Mouse (Mus musculus) forebrain, postnatal 0 days (tissue): ENCODE results near the gene Trim47. TPM values are rescaled to one million over a fixed set of nuclear protein-coding genes. Genes with fewer than 3 reads are reported as not detected.
"Not testable (repeated sequence)": the region's sequence is repeated elsewhere in the genome, so short reads cannot be mapped to it uniquely, and the experiment has no call there.

Experiments
- ATAC-seq: fragments of 200-750 bp; cut with Nextera tagmentation; 2 replicates; pipeline ENCODE4 v1.8.0; 2017; ENCODE audit warnings: mild to moderate bottlenecking, moderate library complexity
- DNase-seq: peaks from one replicate; pipeline ENCODE4 v3.0.0-alpha.2; 2015
- H3K27ac ChIP-seq: fragments of 300-500 bp; sonication (generic); 2 replicates; pipeline ENCODE4 v1.5.1; 2014; ENCODE audit warnings: low read depth, mild to moderate bottlenecking, antibody characterized with exemption, low read length, moderate library complexity, mixed read lengths
- H3K27me3 ChIP-seq: fragments of 300-500 bp; sonication (generic); 2 replicates; pipeline ENCODE4 v1.6.1; 2014; ENCODE audit warnings: mild to moderate bottlenecking, low read length, mixed read lengths; ENCODE audit not compliant: insufficient read depth
- H3K36me3 ChIP-seq: fragments of 300-500 bp; sonication (generic); 2 replicates; pipeline ENCODE4 v1.6.1; 2014; ENCODE audit warnings: mild to moderate bottlenecking, moderate library complexity; ENCODE audit not compliant: insufficient read depth
- H3K4me1 ChIP-seq: fragments of 300-500 bp; sonication (generic); 2 replicates; pipeline ENCODE4 v1.6.1; 2014; ENCODE audit warnings: antibody characterized with exemption; ENCODE audit not compliant: insufficient read depth
- H3K4me2 ChIP-seq: fragments of 300-500 bp; sonication (generic); 2 replicates; pipeline ENCODE4 v1.6.1; 2014; ENCODE audit warnings: low read depth, mild to moderate bottlenecking, moderate library complexity
- H3K4me3 ChIP-seq: fragments of 300-500 bp; sonication (generic); 2 replicates; pipeline ENCODE4 v1.5.1; 2014; ENCODE audit warnings: low read depth, low read length, mixed read lengths
- H3K9ac ChIP-seq: fragments of 300-500 bp; sonication (generic); 2 replicates; pipeline ENCODE4 v1.6.1; 2014; ENCODE audit warnings: mild to moderate bottlenecking
- H3K9me3 ChIP-seq: fragments of 300-500 bp; sonication (generic); 2 replicates; pipeline ENCODE4 v1.6.1; 2016; ENCODE audit warnings: low read length
- CTCF ChIP-seq: sonication (generic); IDR thresholded peaks from 2 replicates; pipeline ENCODE4 v1.5.1; 2016; ENCODE audit warnings: antibody characterized with exemption, control low read depth, low read depth
- WGBS: fragments of 180-500 bp; shearing (Covaris S2); extraction: QIAGEN DNeasy Blood & Tissue Kit; methylation state at CpG from one replicate; pipeline ENCODE4 v1.1.7; 2014; 5-methylcytosine and 5-hydroxymethylcytosine counted together
- polyA plus RNA-seq: library from polyadenylated mRNA; unstranded; fragments of >200 nt; fragmentation: Nextera tagmentation; extraction: Ambion mirVana; gene quantifications from 2 replicates; pipeline ENCODE4 v1.2.1, GENCODE M21; 2015
- total RNA-seq: library from RNA; depleted of rRNA; stranded (reverse); fragments of >200 nt; gene quantifications from 2 replicates; pipeline ENCODE4 v1.2.3, GENCODE M21; 2014

Trim47 gene
- total and polyA plus RNA-seq, 2 experiments from 2014 or later = 7.8 to 13.0 TPM

GRCm38 (mm10) chr11:116096213-116097108 lies 30.5 kb downstream of the Trim47 start:
- no peak overlapping the region for H3K9ac ChIP-seq
- no peaks in the 10 kb centered on the region for H3K4me1 ChIP-seq
- no peak overlapping the region for H3K4me3 ChIP-seq
- H3K4me2 ChIP-seq = no peak overlapping the region
- no peak for DNase-seq
- no peak for ATAC-seq
- no peak overlapping the region for H3K27ac ChIP-seq
- H3K9me3 ChIP-seq = no peaks in the 10 kb centered on the region
- H3K27me3 ChIP-seq = no peaks in the 10 kb centered on the region
- peak; percentile 47 for TF ChIP-seq CTCF
- H3K36me3 ChIP-seq = no peaks in the 10 kb centered on the region
- 91% methylated on average over 5 of the region's 5 CpGs for WGBS

- H3K4me3 ChIP-seq = no peak overlapping the region
- WGBS = 87% methylated on average over 3 of the region's 3 CpGs
- H3K9me3 ChIP-seq = no peaks in the 10 kb centered on the region
- ATAC-seq (no peak), DNase-seq (no peak)
- H3K36me3 ChIP-seq = no peaks in the 10 kb centered on the region
- no peak overlapping the region for H3K9ac ChIP-seq
- no peaks in the 10 kb centered on the region for H3K4me1 ChIP-seq
- no peak for TF ChIP-seq CTCF
- no peak overlapping the region for H3K27ac ChIP-seq
- H3K27me3 ChIP-seq = no peaks in the 10 kb centered on the region
- H3K4me2 ChIP-seq = no peak overlapping the region
Observed at GRCm38 (mm10) chr11:116095573-116095972, 31.4 kb downstream of the Trim47 start.

GRCm38 (mm10) chr11:116093771-116094565 lies 33.0 kb downstream of the Trim47 start:
- Histone ChIP-seq H3K4me2 (no peak overlapping the region), H3K4me3 (no peak overlapping the region), H3K4me1 (no peaks in the 10 kb centered on the region), H3K27me3 (no peaks in the 10 kb centered on the region), H3K9me3 (no peaks in the 10 kb centered on the region), H3K36me3 (no peaks in the 10 kb centered on the region), H3K9ac (no peak overlapping the region), H3K27ac (no peak overlapping the region)
- WGBS = 74% methylated on average over 16 of the region's 16 CpGs
- TF ChIP-seq CTCF = no peak
- ATAC-seq (no peak), DNase-seq (no peak)

- WGBS = 88% methylated on average over 6 of the region's 6 CpGs
- H3K4me3 ChIP-seq, DNase-seq, H3K4me1 ChIP-seq, H3K36me3 ChIP-seq, H3K27ac ChIP-seq, H3K27me3 ChIP-seq, H3K9me3 ChIP-seq, ATAC-seq, H3K4me2 ChIP-seq, H3K9ac ChIP-seq: not testable (repeated sequence)
Observed at GRCm38 (mm10) chr11:116092959-116093358, 34.1 kb downstream of the Trim47 start.

GRCm38 (mm10) chr11:116091591-116091990 lies 35.4 kb downstream of the Trim47 start:
- no peaks in the 10 kb centered on the region for H3K4me1 ChIP-seq
- H3K36me3 ChIP-seq = no peaks in the 10 kb centered on the region
- no peak for DNase-seq
- ATAC-seq = no peak
- no peak overlapping the region for H3K9ac ChIP-seq
- H3K9me3 ChIP-seq = no peaks in the 10 kb centered on the region
- H3K27ac ChIP-seq = no peak overlapping the region
- H3K27me3 ChIP-seq = no peaks in the 10 kb centered on the region
- 91% methylated on average over 6 of the region's 6 CpGs for WGBS
- TF ChIP-seq CTCF = no peak
- H3K4me3 ChIP-seq = no peak overlapping the region
- no peak overlapping the region for H3K4me2 ChIP-seq

- WGBS = 88% methylated on average over 6 of the region's 6 CpGs
- Histone ChIP-seq H3K27ac (no peak overlapping the region), H3K27me3 (no peaks in the 10 kb centered on the region), H3K4me3 (no peak overlapping the region), H3K4me1 (0 out of 2 replicates have a peak, but pooled peaks cover 4% of the 10 kb centered on the region), H3K9ac (no peak overlapping the region), H3K4me2 (no peak overlapping the region), H3K36me3 (no peaks in the 10 kb centered on the region), H3K9me3 (no peaks in the 10 kb centered on the region)
- TF ChIP-seq CTCF = no peak
- DNase-seq = no peak
- no peak for ATAC-seq
Observed at GRCm38 (mm10) chr11:116089545-116089944, 37.5 kb downstream of the Trim47 start.
